Mouse (Mus musculus) heart, embryonic 11.5 days (tissue): ENCODE data around the gene Adora2b. TPM values are rescaled to one million over a fixed set of nuclear protein-coding genes. Genes with fewer than 3 reads are reported as not detected.

ENCODE experiments used
- ATAC-seq: fragments of 200-750 bp; cut with Nextera tagmentation; replicated peaks from 2 replicates; pipeline ENCODE4 v1.8.0; 2017; ENCODE audit warnings: moderate library complexity; ENCODE audit not compliant: insufficient number of reproducible peaks, low FRiP score, low TSS enrichment
- H3K27ac ChIP-seq: fragments of 300-500 bp; sonication (generic); 2 replicates; pipeline ENCODE4 v1.5.1; 2014; ENCODE audit warnings: mild to moderate bottlenecking, low read depth, low read length
- H3K27me3 ChIP-seq: fragments of 300-500 bp; sonication (generic); 2 replicates; pipeline ENCODE4 v1.6.1; 2014; ENCODE audit warnings: mild to moderate bottlenecking, low read length, mixed read lengths; ENCODE audit not compliant: control insufficient read depth, insufficient read depth
- H3K36me3 ChIP-seq: fragments of 300-500 bp; sonication (generic); 2 replicates; pipeline ENCODE4 v1.6.1; 2014; ENCODE audit warnings: mild to moderate bottlenecking, low read length, moderate library complexity, mixed read lengths; ENCODE audit not compliant: control insufficient read depth, insufficient read depth
- H3K4me1 ChIP-seq: fragments of 300-500 bp; sonication (generic); 2 replicates; pipeline ENCODE4 v1.6.1; 2014; ENCODE audit warnings: low read length; ENCODE audit not compliant: control insufficient read depth, insufficient read depth
- H3K4me2 ChIP-seq: fragments of 300-500 bp; sonication (generic); 2 replicates; pipeline ENCODE4 v1.6.1; 2014; ENCODE audit warnings: mild to moderate bottlenecking, moderate library complexity
- H3K4me3 ChIP-seq: fragments of 300-500 bp; sonication (generic); 2 replicates; pipeline ENCODE4 v1.5.1; 2014; ENCODE audit warnings: low read depth, low read length
- H3K9ac ChIP-seq: fragments of 300-500 bp; sonication (generic); 2 replicates; pipeline ENCODE4 v1.6.1; 2014; ENCODE audit warnings: mild to moderate bottlenecking, low read depth, low read length, moderate library complexity
- H3K9me3 ChIP-seq: fragments of 300-500 bp; sonication (generic); replicated peaks from 2 replicates; pipeline ENCODE4 v1.6.1; 2016; ENCODE audit warnings: low read length; ENCODE audit not compliant: control insufficient read depth
- WGBS: fragments of 180-500 bp; shearing (Covaris S2); extraction: QIAGEN DNeasy Blood & Tissue Kit; methylation state at CpG from one replicate; pipeline ENCODE4 v1.1.7; 2014; ENCODE audit not compliant: insufficient replicate concordance; 5-methylcytosine and 5-hydroxymethylcytosine counted together
- polyA plus RNA-seq: library from polyadenylated mRNA; unstranded; fragments of >200 nt; fragmentation: Nextera tagmentation; extraction: Ambion mirVana; gene quantifications from 2 replicates; pipeline ENCODE4 v1.2.1, GENCODE M21; 2014

Adora2b gene
- polyA plus RNA-seq, 1 experiment from 2014 or later = 0.87 TPM

- ATAC-seq = no peak
- peaks cover 40% of the 10 kb centered on the region for H3K27me3 ChIP-seq
- WGBS = 4% methylated on average over 35 of the region's 35 CpGs
- H3K4me1 ChIP-seq = peaks cover 12% of the 10 kb centered on the region
- peak overlapping the region; percentile 100 for H3K4me2 ChIP-seq
- no peak overlapping the region for H3K27ac ChIP-seq
- peak overlapping the region; percentile 50; the same call in 1 of the 2 replicates for H3K9ac ChIP-seq
- peak overlapping the region; percentile 51 for H3K4me3 ChIP-seq
- no peaks in the 10 kb centered on the region for H3K9me3 ChIP-seq
- no peaks in the 10 kb centered on the region for H3K36me3 ChIP-seq
These were observed 668 bp downstream of the Adora2b start for GRCm38 (mm10) chr11:62249266-62250037.

- no peak overlapping the region for H3K4me3 ChIP-seq
- no peak for ATAC-seq
- no peak overlapping the region for H3K4me2 ChIP-seq
- H3K9me3 ChIP-seq = no peaks in the 10 kb centered on the region
- peaks cover 40% of the 10 kb centered on the region for H3K27me3 ChIP-seq
- H3K9ac ChIP-seq = no peak overlapping the region
- 60% methylated on average over 11 of the region's 11 CpGs for WGBS
- no peaks in the 10 kb centered on the region for H3K36me3 ChIP-seq
- H3K4me1 ChIP-seq = peaks cover 12% of the 10 kb centered on the region
- H3K27ac ChIP-seq = no peak overlapping the region
These were observed 2.3 kb downstream of the Adora2b start for GRCm38 (mm10) chr11:62251047-62251446.

- peaks cover 9% of the 10 kb centered on the region for H3K4me1 ChIP-seq
- no peaks in the 10 kb centered on the region for H3K9me3 ChIP-seq
- H3K4me3 ChIP-seq = no peak overlapping the region
- no peak overlapping the region for H3K4me2 ChIP-seq
- no peak overlapping the region for H3K27ac ChIP-seq
- ATAC-seq = no peak
- H3K9ac ChIP-seq = no peak overlapping the region
- no peaks in the 10 kb centered on the region for H3K36me3 ChIP-seq
- 72% methylated on average over 5 of the region's 5 CpGs for WGBS
- H3K27me3 ChIP-seq = peaks cover 38% of the 10 kb centered on the region
These were observed 4.6 kb downstream of the Adora2b start for GRCm38 (mm10) chr11:62253380-62253779.

- H3K4me2 ChIP-seq = no peak overlapping the region
- 50% methylated on average over 5 of the region's 5 CpGs for WGBS
- no peak for ATAC-seq
- no peaks in the 10 kb centered on the region for H3K27me3 ChIP-seq
- H3K4me1 ChIP-seq = 0 out of 2 replicates have a peak, but pooled peaks cover 4% of the 10 kb centered on the region
- H3K27ac ChIP-seq = no peak overlapping the region
- no peaks in the 10 kb centered on the region for H3K9me3 ChIP-seq
- H3K36me3 ChIP-seq = no peaks in the 10 kb centered on the region
- no peak overlapping the region for H3K9ac ChIP-seq
- H3K4me3 ChIP-seq = no peak overlapping the region
These were observed 10.4 kb downstream of the Adora2b start for GRCm38 (mm10) chr11:62259214-62259613.

GRCm38 (mm10) chr11:62263599-62263998 lies 14.8 kb downstream of the Adora2b start:
- Histone ChIP-seq H3K9ac (no peak overlapping the region), H3K27ac (no peak overlapping the region), H3K4me3 (no peak overlapping the region), H3K4me1 (peaks cover 9% of the 10 kb centered on the region; the same call in 1 of the 2 replicates), H3K4me2 (no peak overlapping the region), H3K27me3 (no peaks in the 10 kb centered on the region; the same call in 1 of the 2 replicates), H3K9me3 (no peaks in the 10 kb centered on the region), H3K36me3 (no peaks in the 10 kb centered on the region)
- no peak for ATAC-seq
- 75% methylated on average over 7 of the region's 7 CpGs for WGBS

- H3K4me2 ChIP-seq = no peak overlapping the region
- no peak for ATAC-seq
- H3K36me3 ChIP-seq = no peaks in the 10 kb centered on the region
- H3K4me3 ChIP-seq = no peak overlapping the region
- H3K27me3 ChIP-seq = no peaks in the 10 kb centered on the region; the same call in 1 of the 2 replicates
- no peaks in the 10 kb centered on the region for H3K9me3 ChIP-seq
- WGBS = 27% methylated on average over 7 of the region's 7 CpGs
- H3K27ac ChIP-seq = no peak overlapping the region
- no peak overlapping the region for H3K9ac ChIP-seq
- peaks cover 9% of the 10 kb centered on the region; the same call in 1 of the 2 replicates for H3K4me1 ChIP-seq
These were observed 15.2 kb downstream of the Adora2b start for GRCm38 (mm10) chr11:62264018-62264417.

GRCm38 (mm10) chr11:62265642-62266041 lies 16.9 kb downstream of the Adora2b start:
- no peak overlapping the region for H3K27ac ChIP-seq
- 77% methylated on average over 7 of the region's 7 CpGs for WGBS
- H3K4me1 ChIP-seq = peaks cover 9% of the 10 kb centered on the region
- H3K36me3 ChIP-seq = no peaks in the 10 kb centered on the region
- no peak overlapping the region for H3K4me2 ChIP-seq
- ATAC-seq = no peak
- H3K4me3 ChIP-seq = no peak overlapping the region
- H3K9ac ChIP-seq = no peak overlapping the region
- no peaks in the 10 kb centered on the region; the same call in 1 of the 2 replicates for H3K27me3 ChIP-seq
- no peaks in the 10 kb centered on the region for H3K9me3 ChIP-seq

GRCm38 (mm10) chr11:62266466-62267214 lies 17.9 kb downstream of the Adora2b start:
- no peaks in the 10 kb centered on the region; the same call in 1 of the 2 replicates for H3K27me3 ChIP-seq
- no peak overlapping the region for H3K27ac ChIP-seq
- H3K9ac ChIP-seq = no peak overlapping the region
- peaks cover 9% of the 10 kb centered on the region for H3K4me1 ChIP-seq
- ATAC-seq = no peak
- H3K4me2 ChIP-seq = peak overlapping the region; percentile 14; the same call in 1 of the 2 replicates
- no peaks in the 10 kb centered on the region for H3K36me3 ChIP-seq
- WGBS = 41% methylated on average over 17 of the region's 17 CpGs
- H3K4me3 ChIP-seq = no peak overlapping the region
- H3K9me3 ChIP-seq = no peaks in the 10 kb centered on the region
